Mouse (Mus musculus): ENCODE data around the gene Lig1. TPM values are rescaled to one million over a fixed set of nuclear protein-coding genes. Genes with fewer than 3 reads are reported as not detected.

Lig1 gene
- polyA plus RNA-seq, 1 experiment: 3.4 TPM

DNA sequence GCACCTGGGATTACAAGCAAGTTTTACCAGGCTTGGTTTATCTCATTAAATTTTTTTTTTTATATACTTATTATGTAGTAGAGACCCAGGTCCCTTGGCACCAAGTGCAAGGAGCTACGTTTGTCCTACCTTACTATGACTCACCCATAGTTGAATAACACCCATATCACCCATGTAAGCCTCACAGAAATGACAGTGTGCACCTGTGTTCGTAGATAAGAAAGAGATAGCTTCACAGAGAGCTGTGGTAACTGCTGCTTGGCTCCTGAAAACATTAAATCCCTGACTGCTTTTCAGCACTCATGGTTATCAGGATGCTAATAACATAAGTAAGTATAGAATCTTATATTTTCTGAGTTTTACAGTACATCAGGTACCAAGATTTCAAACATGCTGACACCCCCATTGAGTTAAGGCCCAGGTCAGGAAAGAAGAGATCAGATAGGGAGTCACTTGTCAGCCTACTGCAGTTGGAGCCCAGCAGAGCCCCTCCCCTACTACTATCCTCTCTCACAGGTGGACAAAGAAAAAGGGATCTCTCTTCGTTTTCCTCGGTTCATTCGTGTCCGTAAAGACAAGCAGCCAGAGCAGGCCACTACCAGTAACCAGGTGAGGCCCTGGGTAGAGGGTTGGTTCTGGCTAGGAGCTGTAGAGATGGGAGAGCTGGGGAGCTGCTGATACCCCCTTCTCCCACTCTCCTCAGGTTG, 33.6 kb downstream of the Lig1 start:
- no peak overlapping the region for H3K27ac ChIP-seq (ENCODE audit: insufficient read depth, low read depth, low read length)
- TF ChIP-seq POLR2A (IDR thresholded peaks at IDR 0.05; ENCODE audit: low read depth, low read length): no peak
- TF ChIP-seq CTCF (conservative IDR thresholded peaks at IDR 0.05; ENCODE audit: insufficient read depth, insufficient read length, low read depth, low read length): no peak
- 93% methylated on average over 6 of the region's 6 CpGs for WGBS
- no peak for DNase-seq
- no peak overlapping the region for H3K4me3 ChIP-seq (ENCODE audit: insufficient read depth, low read depth, low read length)
- peaks cover 3% of the 10 kb centered on the region; the same call in 1 of the 2 replicates for H3K4me1 ChIP-seq (ENCODE audit: control insufficient read depth, insufficient read depth, low read length)
- H3K27me3 ChIP-seq (replicated peaks; ENCODE audit: control insufficient read depth, insufficient read depth, low read length): no peaks in the 10 kb centered on the region
- no peaks in the 10 kb centered on the region for H3K36me3 ChIP-seq (ENCODE audit: control insufficient read depth, insufficient read depth, low read length)

DNA sequence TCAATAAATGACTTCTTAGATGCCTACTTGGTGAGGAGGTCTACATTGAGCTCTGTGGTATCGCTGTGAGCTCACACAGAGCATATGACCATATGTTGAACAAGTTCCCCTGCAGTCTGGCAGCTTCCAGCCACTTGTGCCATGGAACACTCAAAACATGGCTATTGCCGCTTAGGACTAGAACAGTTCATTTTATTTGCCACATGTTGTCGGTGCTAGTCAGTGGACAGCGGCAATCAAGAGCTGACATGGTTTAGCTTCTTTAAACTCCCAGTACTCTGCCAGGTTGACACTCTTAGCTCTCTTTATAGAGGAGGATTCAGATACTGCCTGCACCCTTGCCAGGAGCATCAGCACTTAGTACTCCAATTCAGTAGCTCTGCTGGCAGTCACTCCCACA, 34.3 kb downstream of the Lig1 start:
- H3K4me1 ChIP-seq (ENCODE audit: control insufficient read depth, insufficient read depth, low read length): peaks cover 3% of the 10 kb centered on the region; the same call in 1 of the 2 replicates
- WGBS: 97% methylated on average over 4 of the region's 4 CpGs
- no peaks in the 10 kb centered on the region for H3K36me3 ChIP-seq (ENCODE audit: control insufficient read depth, insufficient read depth, low read length)
- no peaks in the 10 kb centered on the region for H3K27me3 ChIP-seq (replicated peaks; ENCODE audit: control insufficient read depth, insufficient read depth, low read length)
- no peak for TF ChIP-seq POLR2A (IDR thresholded peaks at IDR 0.05; ENCODE audit: low read depth, low read length)
- TF ChIP-seq CTCF (conservative IDR thresholded peaks at IDR 0.05; ENCODE audit: insufficient read depth, insufficient read length, low read depth, low read length): no peak
- no peak overlapping the region for H3K4me3 ChIP-seq (ENCODE audit: insufficient read depth, low read depth, low read length)
- DNase-seq: no peak
- H3K27ac ChIP-seq (ENCODE audit: insufficient read depth, low read depth, low read length): no peak overlapping the region

DNA sequence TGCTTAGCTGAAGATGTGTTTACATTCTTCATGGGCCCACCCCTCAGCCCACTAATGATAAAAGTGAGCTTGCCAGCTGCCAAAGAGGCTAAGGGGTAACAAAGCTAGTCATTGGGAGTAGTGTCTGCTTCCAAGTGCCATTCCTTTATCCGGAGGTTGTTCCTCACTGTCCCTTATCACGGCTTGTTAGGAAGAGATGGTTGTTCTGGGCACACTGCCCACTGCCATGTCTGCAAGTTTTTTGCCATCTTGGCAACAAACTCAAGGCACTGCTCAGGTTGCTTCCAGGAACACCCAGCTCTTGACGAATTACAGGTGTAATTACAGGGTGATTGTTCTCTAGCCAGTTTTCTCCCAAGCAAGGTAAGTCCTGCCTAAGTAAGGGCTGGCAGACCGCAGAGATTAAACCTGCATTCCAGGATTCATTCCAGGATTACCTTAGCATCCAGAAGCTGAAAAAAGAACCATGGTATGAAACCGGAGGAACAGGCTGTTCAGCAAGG, 37.1 kb downstream of the Lig1 start:
- WGBS: 38% methylated on average over 5 of the region's 5 CpGs
- DNase-seq: peak; percentile 39
- no peak overlapping the region for H3K27ac ChIP-seq (ENCODE audit: insufficient read depth, low read depth, low read length)

DNA sequence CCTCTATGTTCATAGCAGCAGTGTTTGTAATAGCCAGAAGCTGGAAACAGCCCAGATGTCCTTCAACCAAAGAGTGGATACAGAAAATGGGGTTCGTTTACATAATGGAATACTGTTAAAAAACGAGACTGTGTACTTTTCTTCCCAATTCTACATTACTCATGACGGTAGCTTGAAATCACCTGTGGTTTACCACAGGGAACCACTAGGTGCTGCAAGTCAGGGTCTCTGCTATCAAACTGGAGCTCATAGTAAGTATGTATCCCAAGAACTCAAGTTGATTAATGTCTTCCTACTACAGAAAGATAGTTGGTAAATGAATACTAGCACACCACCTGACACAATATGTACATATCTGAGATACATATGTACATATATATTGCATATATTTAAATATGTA, 44.3 kb downstream of the Lig1 start:
- H3K27ac ChIP-seq (ENCODE audit: insufficient read depth, low read depth, low read length): no peak overlapping the region
- H3K4me1 ChIP-seq (ENCODE audit: control insufficient read depth, insufficient read depth, low read length): no peaks in the 10 kb centered on the region
- no peaks in the 10 kb centered on the region for H3K27me3 ChIP-seq (replicated peaks; ENCODE audit: control insufficient read depth, insufficient read depth, low read length)
- H3K36me3 ChIP-seq (ENCODE audit: control insufficient read depth, insufficient read depth, low read length): no peaks in the 10 kb centered on the region
- DNase-seq: no peak
- no peak overlapping the region for H3K4me3 ChIP-seq (ENCODE audit: insufficient read depth, low read depth, low read length)
- TF ChIP-seq POLR2A (IDR thresholded peaks at IDR 0.05; ENCODE audit: low read depth, low read length) (no peak), CTCF (conservative IDR thresholded peaks at IDR 0.05; ENCODE audit: insufficient read depth, insufficient read length, low read depth, low read length) (no peak)
- 91% methylated on average over 3 of the region's 3 CpGs for WGBS

More for the DNA sequence above, 37.1 kb downstream of the Lig1 start:
- Histone ChIP-seq H3K27me3 (replicated peaks; ENCODE audit: control insufficient read depth, insufficient read depth, low read length) (no peaks in the 10 kb centered on the region), H3K36me3 (ENCODE audit: control insufficient read depth, insufficient read depth, low read length) (no peaks in the 10 kb centered on the region), H3K4me1 (ENCODE audit: control insufficient read depth, insufficient read depth, low read length) (peaks cover 3% of the 10 kb centered on the region; the same call in 1 of the 2 replicates), H3K4me3 (ENCODE audit: insufficient read depth, low read depth, low read length) (no peak overlapping the region)
- no peak for TF ChIP-seq CTCF (conservative IDR thresholded peaks at IDR 0.05; ENCODE audit: insufficient read depth, insufficient read length, low read depth, low read length)
- TF ChIP-seq POLR2A (IDR thresholded peaks at IDR 0.05; ENCODE audit: low read depth, low read length): no peak

DNA sequence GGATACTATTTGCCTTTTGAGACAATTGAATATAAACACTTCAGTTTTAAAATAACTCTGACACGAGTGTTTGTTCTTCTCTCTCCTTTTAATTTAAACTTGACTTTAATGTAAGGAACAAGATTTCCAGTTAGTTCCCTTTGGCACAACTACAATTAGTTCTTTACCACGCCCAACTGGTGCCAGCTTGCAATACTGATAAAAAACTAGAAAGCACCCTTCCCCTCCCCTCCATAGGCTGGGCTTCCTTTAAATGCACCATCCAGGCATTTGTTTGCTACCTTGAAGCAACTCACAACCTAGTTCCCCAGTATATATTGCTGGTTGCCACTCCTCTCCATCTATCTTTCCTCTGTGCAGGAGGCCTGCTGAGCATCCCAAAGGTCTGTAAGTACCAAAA, 47.2 kb downstream of the Lig1 start, which contains the start of gene Pla2g4c:
Pla2g4c (plus strand) TSS at position 340 of the 400 bp plus-strand sequence.
- TF ChIP-seq POLR2A (IDR thresholded peaks at IDR 0.05; ENCODE audit: low read depth, low read length) (no peak), CTCF (conservative IDR thresholded peaks at IDR 0.05; ENCODE audit: insufficient read depth, insufficient read length, low read depth, low read length) (no peak)
- 88% methylated on average over 2 of the region's 2 CpGs for WGBS
- DNase-seq: no peak
- Histone ChIP-seq H3K27ac (ENCODE audit: insufficient read depth, low read depth, low read length) (no peak within 1 kb of the TSS), H3K36me3 (ENCODE audit: control insufficient read depth, insufficient read depth, low read length) (no peaks in the 10 kb centered on the region), H3K4me3 (ENCODE audit: insufficient read depth, low read depth, low read length) (no peak within 1 kb of the TSS), H3K27me3 (replicated peaks; ENCODE audit: control insufficient read depth, insufficient read depth, low read length) (no peaks in the 10 kb centered on the region), H3K4me1 (ENCODE audit: control insufficient read depth, insufficient read depth, low read length) (no peaks in the 10 kb centered on the region)

DNA sequence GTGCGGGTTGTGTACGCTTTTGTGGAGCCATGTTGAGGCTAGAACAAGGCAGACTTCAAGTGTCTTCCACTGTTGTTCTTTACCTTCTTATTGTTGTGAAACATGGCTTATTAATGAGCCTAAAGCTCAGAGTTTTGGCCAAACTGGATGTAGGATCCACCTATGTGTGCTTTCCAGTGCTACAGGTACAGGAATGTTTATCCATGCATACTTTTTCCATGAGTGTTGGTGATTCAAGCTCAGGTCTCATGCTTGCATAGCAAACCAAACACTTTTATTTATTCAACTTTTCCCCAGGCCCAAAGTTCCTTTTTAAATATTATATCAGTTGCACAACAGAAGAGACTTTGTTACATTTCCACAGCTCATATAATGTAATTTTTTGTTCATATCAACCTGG, 53.5 kb downstream of the Lig1 start:
- H3K4me1 ChIP-seq (ENCODE audit: control insufficient read depth, insufficient read depth, low read length): no peaks in the 10 kb centered on the region
- H3K27ac ChIP-seq (ENCODE audit: insufficient read depth, low read depth, low read length): no peak overlapping the region
- no peak overlapping the region for H3K4me3 ChIP-seq (ENCODE audit: insufficient read depth, low read depth, low read length)
- 94% methylated on average over 2 of the region's 2 CpGs for WGBS
- H3K36me3 ChIP-seq (ENCODE audit: control insufficient read depth, insufficient read depth, low read length): no peaks in the 10 kb centered on the region
- no peaks in the 10 kb centered on the region for H3K27me3 ChIP-seq (replicated peaks; ENCODE audit: control insufficient read depth, insufficient read depth, low read length)
- TF ChIP-seq CTCF (conservative IDR thresholded peaks at IDR 0.05; ENCODE audit: insufficient read depth, insufficient read length, low read depth, low read length) (no peak), POLR2A (IDR thresholded peaks at IDR 0.05; ENCODE audit: low read depth, low read length) (no peak)
- DNase-seq: no peak

DNA sequence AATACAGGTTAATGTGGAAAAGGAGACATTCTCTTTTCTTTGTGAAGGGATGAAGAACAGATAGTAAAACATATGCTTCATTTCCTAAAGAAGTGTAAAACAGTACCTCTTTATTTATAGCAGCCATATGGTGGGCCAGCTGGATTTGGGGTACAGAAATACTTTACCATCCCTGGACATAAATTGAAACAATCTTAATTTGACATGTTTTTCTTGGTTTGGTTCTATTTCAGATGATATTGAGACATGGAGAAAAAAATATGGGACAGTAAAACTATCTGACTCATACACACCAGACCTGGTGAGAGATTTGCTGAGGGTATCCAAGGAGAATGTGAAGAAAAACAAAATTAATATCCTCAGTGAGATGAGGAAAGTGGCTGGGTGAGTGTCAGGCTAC, 78.9 kb downstream of the Lig1 start:
- no peak for DNase-seq
- Histone ChIP-seq H3K27ac (ENCODE audit: insufficient read depth, low read depth, low read length) (no peak overlapping the region), H3K27me3 (replicated peaks; ENCODE audit: control insufficient read depth, insufficient read depth, low read length) (no peaks in the 10 kb centered on the region), H3K4me1 (ENCODE audit: control insufficient read depth, insufficient read depth, low read length) (no peaks in the 10 kb centered on the region), H3K4me3 (ENCODE audit: insufficient read depth, low read depth, low read length) (no peak overlapping the region), H3K36me3 (ENCODE audit: control insufficient read depth, insufficient read depth, low read length) (no peaks in the 10 kb centered on the region)
- TF ChIP-seq POLR2A (IDR thresholded peaks at IDR 0.05; ENCODE audit: low read depth, low read length): no peak
- no peak for TF ChIP-seq CTCF (conservative IDR thresholded peaks at IDR 0.05; ENCODE audit: insufficient read depth, insufficient read length, low read depth, low read length)

Other genes starting within 250 kb of the Lig1 start
- 103 and 134 TPM in 2 replicates for gene Chmp2a, start 242.5 kb upstream of the Lig1 start, polyA plus RNA-seq (2012; rRNA removed)
- gene Ube2m, start 239.0 kb upstream of the Lig1 start, polyA plus RNA-seq (2012; rRNA removed): 231 and 249 TPM in 2 replicates
- 1.3 and 1.8 TPM in 2 replicates for gene Mzf1, start 222.5 kb upstream of the Lig1 start, polyA plus RNA-seq (2012; rRNA removed)
- gene Vmn1r85, start 182.1 kb upstream of the Lig1 start, polyA plus RNA-seq (2012; rRNA removed): not detected in 2 replicates
- not detected in 2 replicates for gene Vmn1r86, start 157.4 kb upstream of the Lig1 start, polyA plus RNA-seq (2012; rRNA removed)
- not detected in 2 replicates for gene Vmn1r87, start 137.1 kb upstream of the Lig1 start, polyA plus RNA-seq (2012; rRNA removed)
- gene Vmn1r88, start 117.7 kb upstream of the Lig1 start, polyA plus RNA-seq (2012; rRNA removed): not detected in 2 replicates
- not detected in 2 replicates for gene Vmn1r89, start 64.3 kb upstream of the Lig1 start, polyA plus RNA-seq (2012; rRNA removed)
- 3.2 and 4.0 TPM in 2 replicates for gene Zswim9, start 1.4 kb downstream of the Lig1 start, polyA plus RNA-seq (2012; rRNA removed)
- gene Pla2g4c, start 47.4 kb downstream of the Lig1 start, polyA plus RNA-seq (2012; rRNA removed): 0.03 and 0.05 TPM in 2 replicates
- gene Cabp5, start 120.8 kb downstream of the Lig1 start, polyA plus RNA-seq (2012; rRNA removed): not detected in 2 replicates
- gene Bsph1, start 173.6 kb downstream of the Lig1 start, polyA plus RNA-seq (2012; rRNA removed): not detected in 2 replicates

All from kidney, adult 2 months (tissue).